Mouse (Mus musculus) adrenal gland, postnatal 10 days (tissue): ENCODE data around the gene Hoxb9. TPM values are rescaled to one million over a fixed set of nuclear protein-coding genes. Genes with fewer than 3 reads are reported as not detected.
A peak's percentile ranks its signal among the peaks of the same experiment; 100 is the strongest.

ENCODE experiments used
- DNase-seq: peaks from one replicate; pipeline ENCODE4 v3.0.0; 2021; ENCODE audit warnings: mixed read lengths
- total RNA-seq, 2 experiments: library from RNA; stranded (reverse); gene quantifications; 2 replicates each; pipeline ENCODE4 v1.2.3; 2021

The Hoxb9 gene
- total RNA-seq, 2 experiments from 2014 or later, result 55.7 to 73.6 TPM

DNA sequence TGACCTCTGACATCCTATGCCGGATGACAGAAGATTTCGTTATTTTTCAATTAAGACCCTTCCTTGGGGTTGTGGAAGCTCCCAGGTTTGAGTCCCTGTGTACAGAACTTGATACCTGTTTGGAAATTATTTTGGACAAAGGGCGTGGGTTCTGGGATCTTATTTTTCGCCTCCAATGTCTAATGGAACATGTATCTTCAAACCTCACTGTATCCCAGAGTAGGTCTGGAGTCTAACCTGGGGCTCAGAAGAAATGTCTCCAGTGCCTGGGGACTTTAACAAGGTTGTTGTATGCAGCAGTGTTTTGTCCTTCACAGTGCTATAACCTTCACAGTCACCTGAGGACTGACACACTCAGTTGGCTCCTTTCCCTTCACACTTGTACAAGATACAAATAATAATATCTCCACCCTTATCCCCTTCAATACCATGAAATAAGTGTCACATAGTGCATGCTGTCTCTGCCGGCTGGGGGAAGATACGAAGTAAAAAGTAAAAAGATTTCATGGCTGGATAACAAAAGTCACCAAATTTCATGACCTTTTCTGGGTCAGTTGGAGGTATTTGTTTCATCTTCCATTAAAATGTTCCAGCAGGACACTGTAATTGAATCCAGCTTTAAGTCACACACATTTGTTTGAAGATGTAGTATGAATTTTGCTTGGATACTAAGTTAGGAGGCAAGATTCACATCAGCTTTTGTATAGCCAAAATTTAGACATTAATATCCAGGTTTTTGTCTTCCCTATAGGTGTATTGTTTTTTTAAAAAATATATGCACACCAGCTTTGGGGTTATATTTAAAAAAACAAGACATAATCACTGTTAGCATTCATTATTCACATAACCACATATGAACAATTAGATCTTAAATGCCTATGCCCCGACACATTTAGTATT lies 4.0 kb upstream of the Hoxb9 start:
- DNase-seq, result no peak

DNA sequence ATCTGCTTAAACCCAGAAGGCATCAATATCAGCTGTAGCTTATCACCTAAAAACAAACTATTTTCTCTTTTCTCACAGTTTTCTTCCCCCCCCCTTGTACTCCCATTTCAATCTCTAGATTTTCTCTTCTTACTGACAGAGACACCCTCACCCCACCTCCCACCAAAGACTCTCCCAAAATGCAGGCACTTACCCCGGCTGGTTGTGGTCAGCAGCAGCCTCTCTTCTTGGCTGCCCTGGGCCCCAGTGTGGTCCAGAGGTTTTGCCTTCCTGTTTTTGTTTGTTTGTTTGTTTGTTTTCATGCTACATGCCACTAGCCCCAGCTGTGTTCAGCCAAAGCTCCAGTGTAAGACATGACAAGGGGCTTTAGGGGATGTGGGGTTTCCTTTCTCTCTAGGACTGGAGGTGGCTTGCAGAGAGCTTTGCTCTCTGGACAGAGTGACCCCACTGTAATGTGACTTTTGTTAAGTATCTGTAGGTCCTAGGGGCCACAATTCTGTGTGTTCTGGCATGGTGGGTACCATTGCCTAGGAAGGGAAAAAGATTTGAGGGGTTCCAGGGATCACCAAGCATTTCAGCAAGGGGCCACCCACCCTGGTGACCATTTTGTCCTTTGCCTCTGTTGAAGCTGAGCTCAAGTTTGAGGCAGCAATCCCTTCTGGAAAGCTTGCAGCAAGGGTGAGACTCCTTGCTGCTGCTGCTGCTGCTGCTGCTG lies 3.1 kb upstream of the Hoxb9 start:
- DNase-seq, result peak; percentile 10

DNA sequence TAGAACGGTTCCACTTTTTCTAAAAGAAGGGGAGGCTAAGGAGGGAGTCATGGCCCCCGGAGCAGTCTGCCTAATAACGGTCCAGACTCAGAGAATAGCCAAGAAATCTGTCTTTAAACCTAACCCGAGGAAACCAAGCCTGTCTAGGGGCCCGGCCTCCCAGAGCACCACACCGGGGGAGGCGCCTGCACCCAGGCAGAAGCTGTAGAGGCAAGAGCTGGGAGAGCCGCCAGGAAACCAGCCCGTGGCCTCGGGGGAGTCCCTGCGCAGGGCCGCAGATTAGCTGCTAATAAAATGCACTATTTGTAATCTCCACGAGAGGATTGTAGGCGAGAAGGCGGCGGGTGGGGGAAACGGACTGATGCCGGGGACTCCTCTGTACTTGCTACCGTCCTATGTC lies 1.4 kb upstream of the Hoxb9 start:
- peak; percentile 93 for DNase-seq

DNA sequence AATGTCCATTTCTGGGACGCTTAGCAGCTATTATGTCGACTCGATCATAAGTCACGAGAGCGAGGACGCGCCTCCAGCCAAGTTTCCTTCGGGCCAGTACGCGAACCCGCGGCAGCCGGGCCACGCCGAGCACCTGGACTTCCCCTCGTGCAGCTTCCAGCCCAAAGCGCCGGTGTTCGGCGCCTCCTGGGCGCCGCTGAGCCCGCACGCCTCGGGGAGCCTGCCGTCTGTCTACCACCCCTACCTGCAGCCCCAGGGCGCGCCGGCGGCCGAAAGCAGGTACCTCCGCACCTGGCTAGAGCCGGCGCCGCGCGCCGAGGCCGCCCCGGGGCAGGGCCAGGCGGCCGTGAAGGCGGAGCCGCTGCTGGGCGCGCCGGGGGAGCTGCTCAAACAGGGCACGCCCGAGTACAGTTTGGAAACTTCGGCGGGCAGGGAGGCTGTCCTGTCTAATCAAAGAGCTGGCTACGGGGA lies 319 bp downstream of the Hoxb9 start:
- peak; percentile 79 for DNase-seq

DNA sequence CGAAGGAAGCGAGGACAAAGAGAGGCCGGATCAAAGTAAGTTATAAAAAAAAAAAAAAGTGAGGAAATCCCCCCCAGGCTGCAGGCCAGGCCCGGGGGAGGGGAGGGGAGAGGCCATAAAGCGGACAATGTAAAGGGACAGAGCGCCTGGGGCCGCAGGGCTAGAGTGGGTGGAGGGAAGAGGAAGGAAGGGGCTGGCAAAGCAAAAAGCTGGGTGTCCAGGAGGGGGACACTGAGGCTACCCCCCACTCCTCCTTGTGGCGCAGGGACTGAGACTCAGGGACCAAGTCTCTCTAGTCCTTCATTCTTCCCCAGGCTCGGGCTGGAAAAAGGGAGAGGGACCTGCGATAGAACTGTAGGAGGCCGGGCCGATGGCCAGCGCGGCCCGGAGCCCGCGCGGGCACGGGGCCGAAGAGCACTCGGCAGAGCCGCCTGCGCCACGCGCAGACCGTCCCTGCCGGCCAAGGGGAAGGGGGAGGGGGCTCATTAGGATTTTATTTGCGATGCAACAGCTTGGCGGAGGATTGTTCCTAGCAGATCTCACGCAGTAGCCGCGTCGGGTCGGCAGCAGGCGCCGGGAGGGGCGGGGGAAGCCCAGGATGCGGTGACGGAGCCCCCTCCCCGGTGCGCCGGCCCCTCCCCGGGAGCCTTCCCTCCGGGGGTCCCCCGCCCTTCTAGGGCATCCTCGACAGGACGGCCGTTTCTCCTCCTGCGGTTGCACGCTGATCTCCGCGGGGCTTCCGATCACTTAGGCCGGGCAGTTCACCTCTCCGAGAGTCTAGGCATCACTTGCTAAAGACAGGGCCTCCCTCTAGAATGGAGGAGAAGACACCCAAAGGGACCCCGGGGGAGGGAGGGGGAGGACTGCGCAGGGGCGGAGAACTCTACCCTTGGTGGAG lies 1.0 kb downstream of the Hoxb9 start:
- peak; percentile 70 for DNase-seq

DNA sequence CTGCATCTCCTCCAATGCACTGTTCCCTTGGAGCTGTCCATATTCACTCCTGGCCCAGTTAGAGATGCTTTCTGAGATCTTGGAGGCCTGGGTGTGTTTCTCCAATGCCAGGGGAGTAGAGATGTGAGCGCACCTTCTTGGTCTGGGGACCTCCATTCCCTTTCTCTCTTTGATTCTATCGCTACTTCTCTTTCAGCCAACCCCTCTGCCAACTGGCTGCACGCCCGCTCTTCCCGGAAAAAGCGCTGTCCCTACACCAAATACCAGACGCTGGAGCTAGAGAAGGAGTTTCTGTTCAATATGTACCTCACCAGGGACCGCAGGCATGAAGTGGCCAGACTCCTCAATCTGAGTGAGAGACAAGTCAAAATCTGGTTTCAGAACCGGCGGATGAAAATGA lies 3.2 kb downstream of the Hoxb9 start:
- DNase-seq, result no peak

DNA sequence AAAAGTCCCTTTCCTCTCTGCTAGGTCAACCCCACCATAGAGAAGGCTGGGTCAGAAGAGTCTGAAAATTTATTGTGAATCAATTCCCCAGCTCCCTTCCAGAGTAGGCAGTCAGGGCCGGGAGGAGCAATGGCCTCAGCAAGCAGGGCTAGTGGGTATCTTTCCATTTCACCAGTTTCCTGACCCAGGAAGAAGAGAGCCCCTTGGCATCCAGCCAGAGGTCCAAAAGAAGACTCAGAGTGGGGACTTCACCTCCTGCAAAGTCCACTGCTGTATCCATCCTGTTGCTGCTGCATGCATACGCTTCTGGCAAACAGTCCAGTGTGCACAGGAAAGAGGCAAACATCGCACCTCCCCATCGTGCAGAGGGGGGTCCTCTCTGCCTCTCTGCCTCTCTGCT lies 4.6 kb downstream of the Hoxb9 start:
- DNase-seq, result peak; percentile 69

DNA sequence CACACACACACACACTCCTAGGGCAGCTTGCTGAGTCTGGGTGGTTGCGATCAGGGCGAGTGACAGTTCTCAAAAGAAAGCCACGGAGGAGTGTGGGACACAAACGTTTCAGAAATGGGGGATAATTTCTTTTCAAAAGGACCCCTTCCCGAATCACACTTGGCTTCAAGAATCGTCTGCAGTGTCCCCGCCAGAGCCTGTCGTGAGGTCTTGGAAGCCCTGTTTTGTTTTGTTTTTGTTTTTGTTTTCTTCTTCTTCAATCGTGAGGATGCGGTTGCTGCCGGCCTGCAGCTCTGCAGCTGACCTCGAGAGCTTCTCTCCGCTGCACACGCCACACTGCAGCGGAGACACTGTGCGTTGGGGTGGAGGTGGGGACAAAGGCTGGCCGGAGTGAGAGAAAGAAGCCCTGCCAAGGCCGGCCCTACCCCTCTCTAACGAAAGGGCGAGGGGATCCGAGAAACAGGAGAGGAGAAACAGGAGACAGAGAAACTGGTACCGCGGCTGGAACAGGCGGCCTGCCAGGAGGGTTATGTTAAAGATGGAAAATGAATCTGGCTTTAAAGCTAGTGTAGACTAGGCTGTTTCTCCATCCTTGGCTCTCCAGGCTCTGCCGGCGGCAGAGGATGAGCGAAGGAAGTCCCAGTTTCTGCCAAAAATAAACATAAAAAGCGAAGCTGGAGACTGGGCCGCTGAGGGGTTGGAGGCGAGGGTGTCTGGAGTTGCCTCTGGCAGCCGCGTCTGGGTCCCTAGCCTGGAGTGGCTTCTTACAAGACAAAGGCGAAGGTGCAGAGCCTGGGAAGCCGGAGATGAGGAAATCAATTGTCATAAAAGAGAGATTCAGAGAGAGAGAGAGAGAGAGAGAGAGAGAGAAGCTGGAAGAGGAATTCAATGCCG lies 6.1 kb downstream of the Hoxb9 start:
- peak; percentile 72 for DNase-seq

- DNase-seq, result no peak
These were observed 7.1 kb downstream of the Hoxb9 start for GRCm38 (mm10) chr11:96278324-96278723.

DNA sequence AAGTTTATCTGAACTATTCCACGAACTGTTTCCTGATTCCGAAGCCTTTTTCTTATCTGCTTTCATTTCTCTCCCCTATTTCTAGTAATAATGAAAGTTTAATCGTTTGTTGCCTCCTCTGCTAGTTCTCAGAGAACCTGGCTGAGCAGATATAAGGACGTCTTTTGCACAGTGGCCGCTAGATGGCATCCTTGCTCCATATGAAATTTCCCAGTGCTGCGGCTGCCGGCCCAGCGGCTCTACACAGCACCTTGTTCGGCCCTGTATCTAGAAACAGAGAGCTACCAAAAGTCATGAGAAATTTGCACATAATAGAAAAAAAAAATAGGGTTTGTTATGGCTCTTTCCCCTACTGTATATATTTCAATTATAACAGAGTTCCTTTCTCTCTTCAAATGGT lies 7.5 kb downstream of the Hoxb9 start:
- DNase-seq, result peak; percentile 92

- peak; percentile 53 for DNase-seq
These were observed 8.4 kb downstream of the Hoxb9 start for GRCm38 (mm10) chr11:96279421-96280233.

GRCm38 (mm10) chr11:96280399-96281378 lies 9.4 kb downstream of the Hoxb9 start:
- DNase-seq, result no peak

DNA sequence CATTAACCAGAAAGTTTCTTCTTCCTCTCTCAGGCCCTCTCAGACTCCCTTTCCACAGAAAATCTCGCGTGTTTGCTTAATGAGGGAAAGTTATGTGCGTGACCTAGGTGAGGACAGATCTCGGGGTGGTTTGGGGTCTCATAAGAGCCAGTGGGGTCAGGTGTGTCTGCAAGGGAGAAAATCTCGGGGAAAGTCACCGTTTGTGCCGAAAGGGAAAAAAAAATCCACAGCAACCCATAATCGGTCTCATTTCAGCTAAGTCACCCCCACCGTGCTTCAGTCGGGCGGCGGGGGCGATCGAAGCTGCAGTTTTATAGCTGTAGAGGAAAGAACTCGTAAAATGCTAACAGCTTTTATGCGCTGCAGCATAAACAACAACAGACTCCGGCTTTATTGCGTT lies 10.1 kb downstream of the Hoxb9 start:
- no peak for DNase-seq

- peak; percentile 65 for DNase-seq
These were observed 10.8 kb downstream of the Hoxb9 start, which contains the start of gene Hoxb8 for GRCm38 (mm10) chr11:96281855-96282570. TSS of gene Hoxb8 (plus strand) at chr11:96281905.

DNA sequence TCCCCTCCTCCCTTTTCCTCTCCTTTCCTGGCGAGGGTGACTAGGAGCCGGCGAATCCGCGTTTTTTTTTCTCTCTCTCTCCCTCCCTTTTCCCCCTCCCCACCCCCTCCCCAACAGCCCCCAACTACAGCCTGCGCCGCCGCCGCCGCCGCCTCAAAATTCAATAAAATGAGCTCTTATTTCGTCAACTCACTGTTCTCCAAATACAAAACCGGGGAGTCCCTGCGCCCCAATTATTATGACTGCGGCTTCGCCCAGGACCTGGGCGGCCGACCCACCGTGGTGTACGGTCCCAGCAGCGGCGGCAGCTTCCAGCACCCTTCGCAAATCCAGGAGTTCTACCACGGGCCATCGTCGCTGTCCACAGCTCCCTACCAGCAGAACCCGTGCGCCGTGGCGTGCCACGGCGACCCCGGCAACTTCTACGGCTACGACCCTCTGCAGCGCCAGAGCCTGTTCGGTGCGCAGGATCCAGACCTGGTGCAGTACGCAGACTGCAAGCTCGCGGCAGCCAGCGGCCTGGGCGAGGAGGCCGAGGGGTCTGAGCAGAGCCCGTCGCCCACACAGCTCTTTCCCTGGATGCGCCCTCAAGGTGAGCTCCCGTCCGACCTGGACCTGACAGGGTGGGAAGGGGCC lies 11.7 kb downstream of the Hoxb9 start:
- DNase-seq, result peak; percentile 66

GRCm38 (mm10) chr11:96284041-96284749 lies 12.9 kb downstream of the Hoxb9 start:
- peak; percentile 75 for DNase-seq
